Mouse (Mus musculus) heart, postnatal 0 days (tissue): Measurements from ENCODE around the gene E130218I03Rik. TPM values are rescaled to one million over a fixed set of nuclear protein-coding genes. Genes with fewer than 3 reads are reported as not detected.
"Not testable (repeated sequence)": the region's sequence is repeated elsewhere in the genome, so short reads cannot be mapped to it uniquely, and the experiment has no call there.

Experiments used
- ATAC-seq: fragments of 200-750 bp; cut with Nextera tagmentation; 2 replicates; pipeline ENCODE4 v1.8.0; 2017; ENCODE audit warnings: low read depth, moderate number of reproducible peaks, moderate library complexity; ENCODE audit not compliant: insufficient read depth
- DNase-seq: peaks from one replicate; pipeline ENCODE4 v3.0.0-alpha.2; 2016; ENCODE audit warnings: low spot score
- H3K27ac ChIP-seq: fragments of 300-500 bp; sonication (generic); 2 replicates; pipeline ENCODE4 v1.5.1; 2014; ENCODE audit warnings: low read depth, mild to moderate bottlenecking
- H3K27me3 ChIP-seq: fragments of 300-500 bp; sonication (generic); 2 replicates; pipeline ENCODE4 v1.6.1; 2014; ENCODE audit warnings: low read length, mixed read lengths; ENCODE audit not compliant: control insufficient read depth, insufficient read depth
- H3K36me3 ChIP-seq: fragments of 300-500 bp; sonication (generic); replicated peaks from 2 replicates; pipeline ENCODE4 v1.6.1; 2014; ENCODE audit warnings: low read length, mixed read lengths; ENCODE audit not compliant: control insufficient read depth, insufficient read depth
- H3K4me1 ChIP-seq: fragments of 300-500 bp; sonication (generic); 2 replicates; pipeline ENCODE4 v1.6.1; 2014; ENCODE audit warnings: antibody characterized with exemption; ENCODE audit not compliant: control insufficient read depth, insufficient read depth
- H3K4me2 ChIP-seq: fragments of 300-500 bp; sonication (generic); 2 replicates; pipeline ENCODE4 v1.6.1; 2014; ENCODE audit warnings: low read depth, mild to moderate bottlenecking, low read length, moderate library complexity
- H3K4me3 ChIP-seq: fragments of 300-500 bp; sonication (generic); 2 replicates; pipeline ENCODE4 v1.5.1; 2014; ENCODE audit warnings: low read depth, low read length
- H3K9ac ChIP-seq: fragments of 300-500 bp; sonication (generic); replicated peaks from 2 replicates; pipeline ENCODE4 v1.6.1; 2014; ENCODE audit warnings: low read depth, low read length, mixed read lengths
- H3K9me3 ChIP-seq: fragments of 300-500 bp; sonication (generic); replicated peaks from 2 replicates; pipeline ENCODE4 v1.6.1; 2016; ENCODE audit warnings: low read length; ENCODE audit not compliant: control insufficient read depth
- CTCF ChIP-seq: IDR thresholded peaks from 2 replicates; pipeline ENCODE4 v1.5.1; 2016; ENCODE audit warnings: antibody characterized with exemption, control low read depth, low read depth
- EP300 ChIP-seq: IDR thresholded peaks from 2 replicates; pipeline ENCODE4 v1.6.1; 2016; ENCODE audit warnings: antibody characterized with exemption, low read depth
- WGBS: fragments of 180-500 bp; shearing (Covaris S2); extraction: QIAGEN DNeasy Blood & Tissue Kit; methylation state at CpG from one replicate; pipeline ENCODE4 v1.1.7; 2014; 5-methylcytosine and 5-hydroxymethylcytosine counted together
- polyA plus RNA-seq: library from polyadenylated mRNA; unstranded; fragments of >200 nt; fragmentation: Nextera tagmentation; extraction: Ambion mirVana; gene quantifications from 2 replicates; pipeline ENCODE4 v1.2.1, GENCODE M21; 2015
- total RNA-seq: library from RNA; depleted of rRNA; stranded (reverse); fragments of >200 nt; gene quantifications from 2 replicates; pipeline ENCODE4 v1.2.3, GENCODE M21; 2014; ENCODE audit warnings: low replicate concordance

Gene E130218I03Rik
- total and polyA plus RNA-seq, 2 experiments from 2014 or later, result 0.20 TPM; not detected in 1

DNA sequence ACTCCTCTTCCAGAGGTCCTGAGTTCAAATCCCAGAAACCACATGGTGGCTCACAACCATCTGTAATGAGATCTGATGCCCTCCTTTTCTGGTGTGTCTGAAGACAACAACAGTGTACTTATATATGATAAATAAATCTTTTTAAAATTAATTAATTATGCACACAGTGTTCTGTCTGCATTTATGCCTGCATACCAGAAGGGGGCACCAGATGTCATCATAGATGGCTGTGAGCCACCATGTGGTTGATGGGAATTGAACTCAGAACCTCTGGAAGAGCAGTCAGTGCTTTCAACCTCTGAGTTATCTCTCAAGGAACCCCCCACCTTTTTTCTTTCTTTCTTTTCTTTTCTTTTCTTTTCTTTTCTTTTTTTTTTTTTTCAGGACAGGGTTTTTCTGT lies 26.2 kb downstream of the E130218I03Rik start:
- not testable (repeated sequence) for DNase-seq, H3K36me3 ChIP-seq, H3K4me3 ChIP-seq, H3K27me3 ChIP-seq, H3K4me1 ChIP-seq, H3K27ac ChIP-seq, H3K9ac ChIP-seq, H3K9me3 ChIP-seq, H3K4me2 ChIP-seq, ATAC-seq
- peak; percentile 30 for TF ChIP-seq CTCF

- DNase-seq (no peak), ATAC-seq (no peak)
- TF ChIP-seq CTCF (no peak), EP300 (no peak)
- Histone ChIP-seq H3K27ac (no peak overlapping the region), H3K9ac (no peak overlapping the region), H3K27me3 (no peaks in the 10 kb centered on the region), H3K36me3 (peaks cover 9% of the 10 kb centered on the region), H3K4me1 (peaks cover 5% of the 10 kb centered on the region; the same call in 1 of the 2 replicates), H3K4me2 (no peak overlapping the region), H3K4me3 (no peak overlapping the region), H3K9me3 (no peaks in the 10 kb centered on the region)
- 85% methylated on average over 7 of the region's 7 CpGs for WGBS
Observed at GRCm38 (mm10) chr4:134271979-134272378, 28.5 kb downstream of the E130218I03Rik start.

DNA sequence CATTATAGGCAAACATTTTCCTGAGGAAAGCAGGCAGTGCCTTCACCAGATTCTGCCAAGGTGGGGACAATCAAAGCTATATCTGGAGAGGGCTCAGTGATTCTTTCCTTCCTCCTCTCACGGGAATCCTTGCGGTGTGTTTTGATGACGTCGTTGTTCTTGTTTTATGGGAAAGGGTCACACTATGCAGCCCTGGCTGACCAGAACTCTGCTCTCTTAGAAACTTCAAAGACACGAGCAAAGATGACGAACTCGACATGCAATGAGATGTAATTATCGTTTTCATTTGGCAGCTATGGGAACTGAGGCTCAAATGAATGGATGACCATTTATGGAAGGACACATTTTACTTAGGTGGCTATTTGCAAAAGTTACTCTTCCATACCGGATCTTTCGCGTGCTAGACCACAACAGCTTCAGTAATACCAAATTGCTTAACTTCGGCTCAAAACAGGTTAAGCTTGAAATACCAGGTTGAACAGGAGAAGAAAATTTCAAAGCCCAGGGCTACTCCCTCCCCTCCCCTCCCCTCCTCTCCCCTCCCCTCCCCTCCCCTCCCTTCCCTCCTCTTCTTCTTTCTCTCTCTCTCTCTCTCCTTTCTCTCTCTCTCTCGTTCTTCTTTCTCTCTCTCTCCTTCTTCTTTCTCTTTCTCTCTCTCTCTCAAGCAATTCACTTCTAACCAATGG lies 29.4 kb downstream of the E130218I03Rik start:
- no peak for TF ChIP-seq EP300
- no peak for TF ChIP-seq CTCF
- peak overlapping the region; percentile 31 for H3K4me3 ChIP-seq
- H3K27me3 ChIP-seq, result no peaks in the 10 kb centered on the region
- 0 out of 2 replicates have a peak overlapping the region, but pooled peaks have one; percentile 11 for H3K27ac ChIP-seq
- H3K9ac ChIP-seq, result no peak overlapping the region
- H3K4me1 ChIP-seq, result peaks cover 5% of the 10 kb centered on the region; the same call in 1 of the 2 replicates
- DNase-seq (no peak), ATAC-seq (no peak)
- H3K36me3 ChIP-seq, result peaks cover 18% of the 10 kb centered on the region
- no peaks in the 10 kb centered on the region for H3K9me3 ChIP-seq
- H3K4me2 ChIP-seq, result peak overlapping the region; percentile 54
- WGBS, result 11% methylated on average over 13 of the region's 13 CpGs

GRCm38 (mm10) chr4:134273417-134274345 lies 30.2 kb downstream of the E130218I03Rik start:
- Histone ChIP-seq H3K27me3 (no peaks in the 10 kb centered on the region), H3K36me3 (peaks cover 26% of the 10 kb centered on the region), H3K9ac (no peak overlapping the region), H3K4me1 (peaks cover 5% of the 10 kb centered on the region; the same call in 1 of the 2 replicates), H3K4me2 (peak overlapping the region; percentile 54), H3K4me3 (peak overlapping the region; percentile 31), H3K9me3 (no peaks in the 10 kb centered on the region), H3K27ac (peak overlapping the region; percentile 11; the same call in 1 of the 2 replicates)
- DNase-seq (no peak), ATAC-seq (no peak; the same call in 1 of the 2 replicates)
- no peak for TF ChIP-seq EP300
- TF ChIP-seq CTCF, result no peak
- WGBS, result 2% methylated on average over 14 of the region's 14 CpGs

- H3K36me3 ChIP-seq, result peaks cover 38% of the 10 kb centered on the region
- no peak overlapping the region for H3K4me2 ChIP-seq
- ATAC-seq (no peak), DNase-seq (no peak)
- no peaks in the 10 kb centered on the region for H3K27me3 ChIP-seq
- peaks cover 27% of the 10 kb centered on the region for H3K4me1 ChIP-seq
- TF ChIP-seq EP300, result no peak
- TF ChIP-seq CTCF, result no peak
- H3K27ac ChIP-seq, result no peak overlapping the region
- H3K9me3 ChIP-seq, result no peaks in the 10 kb centered on the region
- no peak overlapping the region for H3K4me3 ChIP-seq
- no peak overlapping the region for H3K9ac ChIP-seq
- 50% methylated on average over 2 of the region's 2 CpGs for WGBS
Observed at GRCm38 (mm10) chr4:134284942-134285341, 41.5 kb downstream of the E130218I03Rik start.
